Mouse (Mus musculus) naive thymus-derived CD4-positive, alpha-beta T cell, adult 2 months (primary cell): ENCODE data around the gene Prkca.

Source experiments
- DNase-seq: peaks from one replicate; pipeline ENCODE4 v3.0.0-alpha.2; 2011; ENCODE audit warnings: low read depth

Prkca gene

DNA sequence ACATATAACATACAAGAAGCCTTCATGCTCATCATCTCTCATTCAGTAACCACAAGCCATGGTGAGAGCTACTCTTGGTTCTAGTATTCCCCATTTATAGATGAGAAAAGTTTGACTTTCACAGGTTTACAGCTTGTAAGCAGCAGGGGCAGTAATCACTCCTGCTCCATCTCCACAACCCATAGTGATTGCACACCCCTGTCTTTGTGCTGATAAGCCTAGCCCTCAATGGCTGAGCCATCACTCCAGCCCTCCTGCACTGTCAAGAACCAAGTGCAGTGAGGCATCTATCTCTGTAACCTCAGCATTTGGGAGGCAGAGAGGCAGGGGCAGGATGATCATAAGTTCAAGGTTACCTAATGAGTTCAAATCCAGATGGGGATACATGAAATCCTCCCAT lies 48.4 kb downstream of the Prkca start:
- DNase-seq: no peak

DNA sequence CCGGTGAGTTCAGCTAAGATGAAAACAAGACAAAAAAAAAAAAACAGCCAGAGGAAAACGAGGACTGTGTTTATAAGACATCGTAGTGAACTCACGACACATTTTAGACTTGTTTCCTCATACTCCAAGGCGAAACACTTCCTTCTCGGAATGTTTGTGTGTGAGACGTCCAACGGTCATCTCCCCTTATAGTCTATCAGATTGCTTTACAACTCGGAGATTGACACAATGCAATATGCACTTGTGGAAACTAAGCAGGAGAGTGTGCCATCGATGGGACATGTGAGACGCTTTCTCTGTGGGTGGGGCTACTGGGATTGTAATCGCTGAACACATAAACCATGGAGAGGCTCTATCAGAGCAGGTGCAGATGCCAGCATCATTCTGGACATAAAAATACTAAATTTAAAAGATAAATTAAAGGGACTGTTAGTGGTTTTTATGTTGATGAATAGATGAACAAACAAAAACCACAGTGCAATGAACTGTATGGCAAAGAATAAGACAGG lies 49.4 kb downstream of the Prkca start:
- no peak for DNase-seq

GRCm38 (mm10) chr11:108293843-108294242 lies 49.9 kb downstream of the Prkca start:
- no peak for DNase-seq

DNA sequence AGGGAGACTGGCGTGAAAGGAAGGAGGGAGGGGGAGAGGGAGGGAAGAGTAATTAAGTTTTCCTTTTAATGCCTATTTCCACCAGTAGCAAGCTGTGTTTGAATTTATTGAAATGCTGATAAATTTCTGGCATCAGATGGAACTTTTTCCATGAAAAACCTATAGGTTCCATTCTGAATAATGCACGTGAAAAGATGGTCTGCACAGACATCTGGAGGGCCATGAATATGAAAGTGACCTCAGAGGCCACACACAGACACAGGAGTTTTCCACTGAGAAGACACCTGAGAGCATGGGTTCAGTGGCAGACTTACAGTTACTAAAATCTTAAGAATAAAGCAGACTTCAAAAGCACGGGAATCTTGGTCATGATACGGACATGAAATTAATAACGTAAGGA lies 54.5 kb downstream of the Prkca start:
- DNase-seq: no peak

- no peak for DNase-seq
These were observed 56.4 kb downstream of the Prkca start for GRCm38 (mm10) chr11:108287321-108287720.

DNA sequence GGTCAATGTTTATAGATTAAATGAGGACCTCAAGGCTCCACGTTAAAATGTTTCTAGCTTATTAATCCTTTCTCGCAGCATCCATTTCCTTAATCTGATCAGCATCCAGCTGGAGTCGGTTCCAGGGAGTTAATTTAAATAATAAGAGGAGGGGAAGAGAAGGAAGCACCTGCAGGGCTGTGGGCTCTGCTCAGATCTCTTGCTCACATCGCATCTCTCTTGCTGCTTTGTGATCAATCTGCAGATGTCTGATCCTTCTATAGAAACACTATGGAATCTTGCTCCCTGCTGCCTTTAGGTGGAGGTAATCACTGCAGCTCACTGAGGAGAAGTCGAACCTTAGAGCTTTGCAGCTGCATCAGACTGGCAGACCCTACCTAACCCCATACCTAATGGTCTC lies 58.7 kb downstream of the Prkca start:
- no peak for DNase-seq

DNA sequence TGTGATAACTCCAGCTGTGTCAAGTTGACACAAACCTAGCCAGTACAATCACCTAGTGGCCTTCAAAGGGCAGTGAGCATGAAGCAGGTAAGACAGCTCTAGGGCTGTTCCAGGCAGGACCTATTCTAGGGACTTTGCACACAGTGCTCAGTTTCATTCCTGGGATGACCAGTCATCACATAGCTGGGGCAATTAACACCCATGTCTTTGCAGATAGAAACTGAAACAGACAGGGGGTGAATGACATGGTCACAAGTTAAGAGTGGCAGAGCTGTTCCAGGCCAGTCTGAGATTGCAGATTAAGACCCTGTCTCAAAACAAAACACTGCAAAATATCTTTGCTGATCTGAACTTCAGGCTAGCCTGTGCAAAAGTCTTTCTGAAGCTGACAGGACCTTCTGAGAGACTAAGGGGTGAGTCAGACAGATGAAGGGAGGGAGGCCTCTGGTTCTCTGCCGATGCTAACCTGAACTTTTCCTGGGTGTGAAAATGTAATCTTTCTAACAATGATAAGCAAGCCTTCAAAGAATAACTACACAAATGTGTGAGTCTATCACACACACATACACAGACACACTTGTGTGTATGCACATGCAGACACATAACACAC lies 60.8 kb downstream of the Prkca start:
- DNase-seq: no peak

DNA sequence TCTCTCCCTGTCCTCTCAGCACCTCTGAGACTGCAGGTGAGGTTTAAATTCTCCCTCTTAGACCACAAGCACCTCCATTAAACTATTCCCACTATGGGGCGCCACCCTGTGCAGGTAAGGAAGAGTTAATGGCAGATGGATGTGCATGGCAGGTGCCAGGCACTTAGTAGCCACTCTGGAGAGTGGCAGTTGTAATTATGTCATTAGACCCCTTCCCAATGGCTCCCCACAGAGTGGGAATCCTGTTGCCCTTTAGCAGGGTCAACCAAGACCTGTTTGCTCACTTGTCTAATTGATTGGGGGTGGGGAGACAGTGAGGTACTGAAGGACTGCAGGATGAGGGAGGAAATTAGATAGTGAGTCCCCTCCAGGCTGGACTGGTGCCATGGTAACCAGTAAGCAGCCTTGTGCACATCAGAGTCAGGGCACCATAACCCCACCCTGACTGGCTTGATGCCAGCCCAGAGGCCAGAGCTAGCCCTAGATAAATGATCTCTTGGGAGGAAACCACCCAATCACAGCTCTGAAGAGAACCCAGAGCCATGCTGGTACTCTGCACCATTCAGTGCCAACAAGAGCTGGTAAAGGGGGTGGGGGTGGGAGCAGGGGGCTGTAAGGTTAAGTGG lies 63.9 kb downstream of the Prkca start:
- DNase-seq: no peak

- no peak for DNase-seq
These were observed 66.6 kb downstream of the Prkca start for GRCm38 (mm10) chr11:108277096-108277495.

- no peak for DNase-seq
These were observed 67.6 kb downstream of the Prkca start for GRCm38 (mm10) chr11:108276148-108276547.

- no peak for DNase-seq
These were observed 69.7 kb downstream of the Prkca start for GRCm38 (mm10) chr11:108274046-108274445.

- peak; percentile 84 for DNase-seq
These were observed 70.2 kb downstream of the Prkca start for GRCm38 (mm10) chr11:108273415-108273965.

DNA sequence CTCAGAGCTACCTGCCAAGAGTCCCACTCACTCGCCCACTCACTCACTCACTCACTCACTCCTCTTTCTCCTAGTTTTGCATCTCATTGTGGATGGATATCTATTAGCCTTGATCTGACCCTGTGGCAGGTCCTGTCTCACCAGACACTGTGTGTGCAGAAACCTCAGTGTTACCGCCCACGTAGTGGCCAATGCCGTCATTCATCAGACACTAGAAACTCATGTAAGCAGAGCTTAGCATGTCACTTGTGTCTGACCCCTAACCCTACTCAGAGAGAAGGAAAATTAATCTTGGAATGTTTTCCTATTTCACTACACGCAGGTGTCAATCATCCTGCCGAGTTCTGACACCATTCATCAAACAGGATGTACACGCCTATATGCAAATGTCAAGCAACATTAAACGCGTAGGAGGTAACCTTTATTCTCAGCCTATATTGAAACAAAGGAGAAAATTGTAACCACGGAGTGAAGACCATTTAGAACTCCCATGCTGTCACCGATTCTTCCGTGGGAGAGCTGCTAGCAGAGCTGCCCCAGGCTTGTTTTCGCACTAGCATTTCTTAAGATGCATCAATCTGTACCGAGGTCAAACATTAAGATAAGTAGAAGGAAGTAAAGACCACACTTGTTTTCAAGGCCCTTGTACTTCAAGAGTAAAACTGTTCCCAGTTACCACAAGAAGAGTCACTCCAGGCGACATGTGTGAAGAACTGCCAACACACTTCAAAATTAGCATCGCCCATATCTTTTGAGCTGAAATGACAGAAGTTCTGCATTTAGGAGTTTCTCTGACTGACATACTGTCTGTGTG lies 70.9 kb downstream of the Prkca start:
- DNase-seq: peak; percentile 82

- DNase-seq: peak; percentile 87
These were observed 72.4 kb downstream of the Prkca start for GRCm38 (mm10) chr11:108271305-108271704.

DNA sequence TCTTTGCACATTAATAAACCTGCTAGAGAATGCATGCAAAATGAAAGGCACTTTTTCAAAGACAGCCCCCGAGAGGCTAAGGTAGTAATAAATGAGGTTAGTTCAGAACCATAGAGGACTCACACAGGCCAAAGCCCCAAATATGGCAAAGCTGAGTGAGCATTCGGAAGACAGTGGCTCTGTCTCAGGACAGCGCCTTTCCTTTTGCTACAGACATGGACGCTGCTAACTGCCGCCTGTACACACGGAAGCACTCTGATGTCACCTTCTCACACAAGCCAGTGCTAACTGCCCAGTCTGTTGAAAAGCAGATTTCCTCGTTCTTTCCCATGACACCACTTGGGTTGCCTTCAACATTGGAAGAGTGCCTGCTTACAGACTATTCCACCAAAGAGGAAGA lies 74.2 kb downstream of the Prkca start:
- DNase-seq: no peak

- DNase-seq: no peak
These were observed 75.1 kb downstream of the Prkca start for GRCm38 (mm10) chr11:108268421-108269322.

DNA sequence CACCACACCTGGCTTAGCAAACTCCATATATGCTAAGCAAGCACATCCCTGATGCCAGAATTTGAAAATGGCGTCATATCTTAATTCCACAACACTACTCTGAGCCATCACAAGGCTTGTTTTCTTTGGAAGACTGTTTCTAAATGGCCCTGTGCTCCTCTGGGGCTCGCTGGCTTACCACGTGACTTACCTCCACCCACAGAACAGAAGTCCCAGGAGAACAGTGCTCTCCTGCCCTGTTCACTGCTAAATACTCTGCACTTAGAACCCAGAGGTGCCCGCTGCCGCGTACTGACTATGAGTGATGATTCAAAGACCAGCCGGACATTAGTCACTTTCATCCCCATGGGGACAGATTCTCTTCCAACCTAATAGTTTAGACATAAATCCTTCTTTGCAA lies 75.9 kb downstream of the Prkca start:
- DNase-seq: no peak

DNA sequence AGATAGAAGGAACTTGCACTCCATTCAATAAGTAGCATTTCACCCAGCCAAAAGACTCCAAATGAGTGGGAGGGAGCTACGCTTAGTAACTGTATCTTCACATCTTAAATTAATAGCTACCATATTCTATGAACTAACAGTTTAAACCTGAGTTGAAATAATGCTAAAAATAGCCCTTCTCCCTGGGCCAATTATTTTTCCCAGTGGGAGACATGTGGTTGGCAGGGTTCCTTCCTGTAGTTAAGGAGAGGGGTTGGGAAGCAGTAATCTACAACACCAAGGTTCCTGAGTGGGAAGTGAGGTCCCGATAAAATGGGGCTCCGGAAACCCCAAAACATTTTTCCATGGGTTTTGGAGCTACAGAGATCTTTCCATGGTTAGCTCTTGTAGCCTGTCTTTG lies 76.7 kb downstream of the Prkca start:
- DNase-seq: no peak

DNA sequence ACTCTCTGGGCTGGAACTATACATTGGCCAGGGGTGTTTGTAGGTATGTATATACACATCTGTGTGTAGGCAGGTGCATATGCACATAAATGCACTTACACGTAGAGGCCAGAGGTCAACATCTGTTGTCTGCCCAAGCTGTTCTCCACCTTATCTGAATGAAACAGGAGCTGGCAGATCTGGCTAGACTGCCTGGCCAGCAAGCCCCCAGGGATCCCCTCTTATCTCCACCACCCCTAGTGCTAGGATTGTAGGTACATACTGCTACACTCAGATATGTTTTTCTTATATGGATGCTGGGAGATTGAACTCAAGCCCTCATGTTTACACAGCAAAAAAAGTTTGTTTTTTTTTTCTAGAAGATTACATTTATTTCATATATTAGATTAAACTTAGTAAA lies 79.9 kb downstream of the Prkca start:
- DNase-seq: no peak

GRCm38 (mm10) chr11:108263406-108263805 lies 80.3 kb downstream of the Prkca start:
- DNase-seq: no peak

GRCm38 (mm10) chr11:108261751-108262160 lies 82.0 kb downstream of the Prkca start:
- no peak for DNase-seq
